Comparison of ENCODE assay signal across 16 mouse cellular contexts in genomic region chr3:121387471-121388009, GRCm38 (mm10).
"Had no signal": no experiment of that assay in that cellular context is flagged by ENCODE, and none has a peak within 500 bp of the region (broad histone marks: within the 10 kb centered on the region; RNA-seq: fewer than 3 reads in every experiment).

No protein-coding gene starts in this region.

- H3K27ac ChIP-seq: intestine, embryonic 15.5 days; kidney, embryonic 15.5 days; limb, embryonic 15.5 days; liver, embryonic 13.5 days; lung, embryonic 15.5 days; midbrain, embryonic 15.5 days; neural tube, embryonic 12.5 days had no signal

- H3K4me1 ChIP-seq: megakaryocyte, embryonic 14.5 days had no signal

- H3K4me2 ChIP-seq: intestine, embryonic 15.5 days; kidney, embryonic 15.5 days; limb, embryonic 15.5 days; liver, embryonic 13.5 days; lung, embryonic 15.5 days; midbrain, embryonic 11.5 days; midbrain, embryonic 15.5 days; neural tube, embryonic 12.5 days had no signal

- H3K4me3 ChIP-seq: intestine, embryonic 15.5 days; kidney, embryonic 15.5 days; limb, embryonic 15.5 days; liver, embryonic 13.5 days; lung, embryonic 15.5 days; megakaryocyte, embryonic 14.5 days; midbrain, embryonic 15.5 days; neural tube, embryonic 12.5 days had no signal

- DNase-seq: kidney, adult 18-20 months; kidney, postnatal 14 days; liver, embryonic 13.5 days; liver, postnatal 0 days; retina, postnatal 1 day; right cerebral cortex, postnatal 14 days; thymus, adult 18-20 months; thymus, postnatal 14 days had no signal

- H3K36me3 ChIP-seq: intestine, embryonic 15.5 days; kidney, embryonic 15.5 days; limb, embryonic 15.5 days; liver, embryonic 13.5 days; lung, embryonic 15.5 days; midbrain, embryonic 15.5 days; neural tube, embryonic 12.5 days had no signal

- H3K27me3 ChIP-seq: intestine, embryonic 15.5 days; kidney, embryonic 15.5 days; limb, embryonic 15.5 days; liver, embryonic 13.5 days; lung, embryonic 15.5 days; neural tube, embryonic 12.5 days had no signal

- H3K9me3 ChIP-seq: intestine, embryonic 15.5 days; kidney, embryonic 15.5 days; limb, embryonic 15.5 days; liver, embryonic 13.5 days; lung, embryonic 15.5 days; megakaryocyte, embryonic 14.5 days; midbrain, embryonic 15.5 days; neural tube, embryonic 12.5 days had no signal

- H3K9ac ChIP-seq: intestine, embryonic 15.5 days; kidney, embryonic 15.5 days; limb, embryonic 15.5 days; liver, embryonic 13.5 days; liver, postnatal 0 days; lung, embryonic 15.5 days; midbrain, embryonic 15.5 days; neural tube, embryonic 12.5 days had no signal

- ATAC-seq: intestine, embryonic 15.5 days; liver, postnatal 0 days; midbrain, embryonic 15.5 days had no signal
